Mouse (Mus musculus): ENCODE results near the gene Tk1. TPM values are rescaled to one million over a fixed set of nuclear protein-coding genes. Genes with fewer than 3 reads are reported as not detected.

Gene Tk1
- polyA plus RNA-seq, 1 experiment from 2014 or later: 114 TPM

DNA sequence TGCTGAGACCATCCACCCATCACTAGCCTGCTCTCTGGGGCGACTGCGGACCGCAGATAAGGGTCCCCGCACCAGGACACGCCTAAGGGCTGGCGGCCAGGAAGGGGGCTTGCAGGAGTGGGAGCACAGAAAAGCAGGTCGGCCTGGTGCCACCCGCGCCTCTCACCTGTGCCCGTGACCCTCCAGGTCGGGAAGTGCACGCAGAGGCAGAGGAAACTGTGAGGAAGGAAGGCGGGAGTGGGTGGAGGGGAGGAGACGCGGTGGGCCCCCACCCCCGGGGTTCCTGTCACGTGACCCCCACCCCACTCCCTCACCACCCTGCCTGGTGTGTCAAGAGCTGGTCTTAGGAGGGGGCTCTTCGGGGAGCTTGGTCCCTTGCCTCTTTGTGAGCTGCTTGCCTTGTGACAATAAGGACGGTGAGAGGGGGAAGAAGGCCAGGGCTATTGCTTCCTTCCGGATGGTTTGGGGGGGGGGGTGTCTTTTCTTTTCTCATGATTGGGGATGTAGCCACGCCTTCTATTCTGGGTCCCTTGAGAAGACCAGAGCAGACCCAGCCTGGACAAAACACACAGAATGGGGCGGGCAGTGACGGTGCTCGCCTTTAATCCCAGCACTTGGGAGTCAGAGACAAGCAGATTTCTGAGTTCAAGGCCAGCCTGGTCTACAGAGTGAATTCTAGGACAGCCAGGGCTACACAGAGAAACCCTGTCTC, 43.7 kb downstream of the Tk1 start, which contains the start of the genes Tmc8 and Tmc6:
TSS of gene Tmc8 (plus strand) at position 84 of the 712 bp plus-strand sequence.
TSS of gene Tmc6 (minus strand) at position 206 of the 712 bp plus-strand sequence.
- Histone ChIP-seq H3K27me3 (ENCODE audit: control insufficient read depth, insufficient read depth, low read length) (no peaks in the 10 kb centered on the region; the same call in 1 of the 2 replicates), H3K9ac (ENCODE audit: low read length) (peak within 1 kb of the TSS; percentile 59), H3K4me3 (ENCODE audit: low read length) (peak within 1 kb of the TSS; percentile 59), H3K9me3 (replicated peaks; ENCODE audit: control insufficient read depth, low read length) (no peaks in the 10 kb centered on the region), H3K27ac (ENCODE audit: low read length) (peak within 1 kb of the TSS; percentile 90), H3K36me3 (ENCODE audit: control insufficient read depth, insufficient read depth) (no peaks in the 10 kb centered on the region; the same call in 1 of the 2 replicates), H3K4me1 (ENCODE audit: control insufficient read depth, insufficient read depth, low read length) (peaks cover 33% of the 10 kb centered on the region), H3K4me2 (ENCODE audit: low read depth, low read length) (peak within 1 kb of the TSS; percentile 98)
- no peak for ATAC-seq (replicated peaks; ENCODE audit: extremely low read depth, insufficient read depth, low FRiP score)
- 26% methylated on average over 21 of the region's 24 CpGs for WGBS

DNA sequence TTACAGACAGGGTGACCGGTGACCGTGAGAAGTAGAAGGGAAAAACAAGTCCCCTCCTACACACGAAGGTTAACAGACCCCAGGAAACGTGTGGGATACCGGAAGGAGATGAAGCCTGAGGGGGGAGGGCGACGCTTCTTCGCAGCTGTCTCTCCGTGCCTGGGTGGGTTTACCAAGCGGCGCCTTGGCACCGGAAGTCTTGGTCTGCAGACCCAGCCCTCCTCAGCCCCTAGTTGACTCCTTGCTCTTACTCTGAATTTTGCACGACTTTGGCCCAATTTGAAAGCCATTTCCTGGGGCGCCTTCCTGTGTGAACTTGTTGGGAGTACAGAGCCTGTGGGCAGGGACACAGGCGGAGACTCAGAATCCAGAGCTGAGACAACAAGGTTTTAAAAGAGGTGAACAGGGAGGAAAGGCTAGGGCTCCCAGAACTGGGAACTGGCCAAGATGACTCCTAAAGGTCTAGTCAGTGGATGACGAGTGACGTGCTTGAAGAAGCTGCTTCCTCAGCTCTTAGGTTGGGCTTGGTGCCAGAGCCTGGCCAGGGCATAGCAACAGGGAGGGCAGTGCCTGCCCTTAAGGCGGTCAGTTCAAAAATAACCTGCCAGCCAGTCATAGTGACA, 44.6 kb downstream of the Tk1 start:
- 0 out of 2 replicates have a peak, but pooled peaks have one; percentile 2 for ATAC-seq (replicated peaks; ENCODE audit: extremely low read depth, insufficient read depth, low FRiP score)
- no peaks in the 10 kb centered on the region for H3K9me3 ChIP-seq (replicated peaks; ENCODE audit: control insufficient read depth, low read length)
- H3K9ac ChIP-seq (ENCODE audit: low read length): peak overlapping the region; percentile 38
- H3K4me3 ChIP-seq (ENCODE audit: low read length): peak overlapping the region; percentile 59
- H3K36me3 ChIP-seq (ENCODE audit: control insufficient read depth, insufficient read depth): no peaks in the 10 kb centered on the region; the same call in 1 of the 2 replicates
- H3K4me2 ChIP-seq (ENCODE audit: low read depth, low read length): peak overlapping the region; percentile 98
- no peaks in the 10 kb centered on the region; the same call in 1 of the 2 replicates for H3K27me3 ChIP-seq (ENCODE audit: control insufficient read depth, insufficient read depth, low read length)
- WGBS: 6% methylated on average over 18 of the region's 18 CpGs
- H3K4me1 ChIP-seq (ENCODE audit: control insufficient read depth, insufficient read depth, low read length): peaks cover 33% of the 10 kb centered on the region
- H3K27ac ChIP-seq (ENCODE audit: low read length): peak overlapping the region; percentile 90

GRCm38 (mm10) chr11:117780582-117781111, 45.2 kb downstream of the Tk1 start:
- Histone ChIP-seq H3K4me3 (ENCODE audit: low read length) (peak overlapping the region; percentile 59), H3K4me2 (ENCODE audit: low read depth, low read length) (peak overlapping the region; percentile 98), H3K9ac (ENCODE audit: low read length) (peak overlapping the region; percentile 76), H3K9me3 (replicated peaks; ENCODE audit: control insufficient read depth, low read length) (no peaks in the 10 kb centered on the region), H3K27me3 (ENCODE audit: control insufficient read depth, insufficient read depth, low read length) (no peaks in the 10 kb centered on the region; the same call in 1 of the 2 replicates), H3K36me3 (ENCODE audit: control insufficient read depth, insufficient read depth) (no peaks in the 10 kb centered on the region; the same call in 1 of the 2 replicates), H3K4me1 (ENCODE audit: control insufficient read depth, insufficient read depth, low read length) (peaks cover 33% of the 10 kb centered on the region), H3K27ac (ENCODE audit: low read length) (peak overlapping the region; percentile 90)
- WGBS: 2% methylated on average over 19 of the region's 19 CpGs
- ATAC-seq (replicated peaks; ENCODE audit: extremely low read depth, insufficient read depth, low FRiP score): peak; percentile 75

DNA sequence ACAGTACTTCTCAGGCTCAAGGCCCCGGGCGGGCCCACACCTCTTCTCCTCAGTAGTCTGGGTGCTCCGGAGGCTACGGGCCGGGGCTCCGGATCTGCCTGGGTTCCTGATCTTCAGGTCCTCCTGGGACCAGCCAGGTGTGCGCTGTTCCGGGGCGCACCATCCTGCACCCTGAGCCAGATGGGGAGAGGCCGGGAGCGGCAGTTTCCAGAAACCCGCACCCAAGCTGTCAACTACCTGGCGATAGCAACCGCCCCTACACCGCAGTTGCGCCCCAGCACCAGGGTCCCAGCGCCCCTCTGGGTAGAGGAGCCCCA, 45.7 kb downstream of the Tk1 start:
- H3K27ac ChIP-seq (ENCODE audit: low read length): peak overlapping the region; percentile 90
- no peaks in the 10 kb centered on the region for H3K9me3 ChIP-seq (replicated peaks; ENCODE audit: control insufficient read depth, low read length)
- ATAC-seq (replicated peaks; ENCODE audit: extremely low read depth, insufficient read depth, low FRiP score): peak; percentile 1; the same call in 1 of the 2 replicates
- H3K4me1 ChIP-seq (ENCODE audit: control insufficient read depth, insufficient read depth, low read length): peaks cover 33% of the 10 kb centered on the region
- H3K4me2 ChIP-seq (ENCODE audit: low read depth, low read length): peak overlapping the region; percentile 98
- 1% methylated on average over 17 of the region's 17 CpGs for WGBS
- peak overlapping the region; percentile 76 for H3K9ac ChIP-seq (ENCODE audit: low read length)
- no peaks in the 10 kb centered on the region; the same call in 1 of the 2 replicates for H3K27me3 ChIP-seq (ENCODE audit: control insufficient read depth, insufficient read depth, low read length)
- peak overlapping the region; percentile 59 for H3K4me3 ChIP-seq (ENCODE audit: low read length)
- H3K36me3 ChIP-seq (ENCODE audit: control insufficient read depth, insufficient read depth): no peaks in the 10 kb centered on the region; the same call in 1 of the 2 replicates

GRCm38 (mm10) chr11:117779434-117780198, 46.3 kb downstream of the Tk1 start:
- Histone ChIP-seq H3K4me2 (ENCODE audit: low read depth, low read length) (peak overlapping the region; percentile 98), H3K4me3 (ENCODE audit: low read length) (peak overlapping the region; percentile 59), H3K9ac (ENCODE audit: low read length) (peak overlapping the region; percentile 76), H3K9me3 (replicated peaks; ENCODE audit: control insufficient read depth, low read length) (no peaks in the 10 kb centered on the region), H3K36me3 (ENCODE audit: control insufficient read depth, insufficient read depth) (no peaks in the 10 kb centered on the region; the same call in 1 of the 2 replicates), H3K27me3 (ENCODE audit: control insufficient read depth, insufficient read depth, low read length) (no peaks in the 10 kb centered on the region; the same call in 1 of the 2 replicates), H3K27ac (ENCODE audit: low read length) (peak overlapping the region; percentile 90), H3K4me1 (ENCODE audit: control insufficient read depth, insufficient read depth, low read length) (peaks cover 33% of the 10 kb centered on the region)
- peak; percentile 14; the same call in 1 of the 2 replicates for ATAC-seq (replicated peaks; ENCODE audit: extremely low read depth, insufficient read depth, low FRiP score)
- WGBS: 4% methylated on average over 38 of the region's 38 CpGs

DNA sequence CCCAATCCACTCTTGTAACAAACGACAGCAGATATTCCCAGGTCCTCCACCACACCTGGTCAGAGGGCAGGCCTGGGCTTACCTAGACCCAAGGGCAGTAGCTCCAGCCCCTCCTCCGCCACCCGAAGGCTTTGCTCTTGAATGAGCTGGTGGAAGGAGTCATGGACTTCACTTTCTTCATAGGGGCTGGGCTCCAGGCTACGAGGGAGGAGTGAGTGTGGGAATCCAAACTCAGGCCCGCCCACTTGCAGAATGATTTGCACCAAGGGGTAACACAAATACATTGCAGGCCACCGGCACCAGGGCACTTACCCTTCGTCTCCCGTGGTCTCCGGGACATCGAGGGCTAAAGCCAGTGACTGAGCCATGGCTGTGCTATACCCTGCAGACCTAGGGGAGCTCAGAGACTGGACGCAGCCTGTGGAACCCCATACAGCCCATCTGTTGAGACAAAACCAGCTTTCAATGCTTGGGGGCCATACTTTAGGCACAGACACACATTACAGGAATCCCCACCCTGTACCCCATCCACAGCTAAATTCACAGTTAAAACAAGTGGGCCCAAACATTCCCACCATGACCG, 47.0 kb downstream of the Tk1 start:
- Histone ChIP-seq H3K4me1 (ENCODE audit: control insufficient read depth, insufficient read depth, low read length) (peaks cover 33% of the 10 kb centered on the region), H3K4me2 (ENCODE audit: low read depth, low read length) (peak overlapping the region; percentile 98), H3K27ac (ENCODE audit: low read length) (peak overlapping the region; percentile 90), H3K36me3 (ENCODE audit: control insufficient read depth, insufficient read depth) (no peaks in the 10 kb centered on the region; the same call in 1 of the 2 replicates), H3K27me3 (ENCODE audit: control insufficient read depth, insufficient read depth, low read length) (no peaks in the 10 kb centered on the region), H3K9ac (ENCODE audit: low read length) (peak overlapping the region; percentile 76), H3K9me3 (replicated peaks; ENCODE audit: control insufficient read depth, low read length) (no peaks in the 10 kb centered on the region), H3K4me3 (ENCODE audit: low read length) (peak overlapping the region; percentile 59)
- whole genome bisulfite sequencing: 56% methylated on average over 12 of the region's 12 CpGs
- no peak for ATAC-seq (replicated peaks; ENCODE audit: extremely low read depth, insufficient read depth, low FRiP score)

- ATAC-seq (replicated peaks; ENCODE audit: extremely low read depth, insufficient read depth, low FRiP score): no peak
- H3K27ac ChIP-seq (ENCODE audit: low read length): no peak overlapping the region
- WGBS: 94% methylated on average over 11 of the region's 11 CpGs
- H3K36me3 ChIP-seq (ENCODE audit: control insufficient read depth, insufficient read depth): no peaks in the 10 kb centered on the region; the same call in 1 of the 2 replicates
- H3K4me1 ChIP-seq (ENCODE audit: control insufficient read depth, insufficient read depth, low read length): peaks cover 31% of the 10 kb centered on the region
- H3K4me2 ChIP-seq (ENCODE audit: low read depth, low read length): no peak overlapping the region
- H3K9me3 ChIP-seq (replicated peaks; ENCODE audit: control insufficient read depth, low read length): no peaks in the 10 kb centered on the region
- H3K27me3 ChIP-seq (ENCODE audit: control insufficient read depth, insufficient read depth, low read length): no peaks in the 10 kb centered on the region
- no peak overlapping the region for H3K4me3 ChIP-seq (ENCODE audit: low read length)
- H3K9ac ChIP-seq (ENCODE audit: low read length): no peak overlapping the region
These were observed 47.9 kb downstream of the Tk1 start for GRCm38 (mm10) chr11:117778031-117778430.

GRCm38 (mm10) chr11:117777111-117777510, 48.8 kb downstream of the Tk1 start:
- no peak overlapping the region for H3K9ac ChIP-seq (ENCODE audit: low read length)
- H3K4me2 ChIP-seq (ENCODE audit: low read depth, low read length): no peak overlapping the region
- no peak overlapping the region for H3K4me3 ChIP-seq (ENCODE audit: low read length)
- H3K4me1 ChIP-seq (ENCODE audit: control insufficient read depth, insufficient read depth, low read length): peaks cover 25% of the 10 kb centered on the region
- H3K36me3 ChIP-seq (ENCODE audit: control insufficient read depth, insufficient read depth): no peaks in the 10 kb centered on the region; the same call in 1 of the 2 replicates
- WGBS: 88% methylated on average over 5 of the region's 5 CpGs
- no peak for ATAC-seq (replicated peaks; ENCODE audit: extremely low read depth, insufficient read depth, low FRiP score)
- no peaks in the 10 kb centered on the region for H3K27me3 ChIP-seq (ENCODE audit: control insufficient read depth, insufficient read depth, low read length)
- no peaks in the 10 kb centered on the region for H3K9me3 ChIP-seq (replicated peaks; ENCODE audit: control insufficient read depth, low read length)
- no peak overlapping the region for H3K27ac ChIP-seq (ENCODE audit: low read length)
